Mouse (Mus musculus) lung, postnatal 0 days (tissue): ENCODE measurements around the gene Foxj2.

Experiments used
- CTCF ChIP-seq: IDR thresholded peaks from 2 replicates; pipeline ENCODE4 v1.5.1; 2016; ENCODE audit warnings: antibody characterized with exemption, mild to moderate bottlenecking
- EP300 ChIP-seq: IDR thresholded peaks from 2 replicates; pipeline ENCODE4 v1.6.1; 2016; ENCODE audit warnings: antibody characterized with exemption, mild to moderate bottlenecking, control low read depth

GRCm38 (mm10) chr6:122774345-122774744 lies 45.4 kb upstream of the Foxj2 start:
- TF ChIP-seq CTCF, result no peak
- TF ChIP-seq EP300, result no peak
